Mouse (Mus musculus): ENCODE measurements around the gene Camk1d. TPM values are rescaled to one million over a fixed set of nuclear protein-coding genes. Genes with fewer than 3 reads are reported as not detected.

Gene Camk1d
- polyA plus RNA-seq, 1 experiment from 2014 or later = 10.4 TPM

- Histone ChIP-seq H3K4me2 (replicated peaks) (no peak overlapping the region), H3K36me3 (no peaks in the 10 kb centered on the region), H3K27ac (replicated peaks) (no peak overlapping the region), H3K9me3 (replicated peaks) (no peaks in the 10 kb centered on the region), H3K9ac (no peak overlapping the region), H3K4me1 (peaks cover 7% of the 10 kb centered on the region), H3K27me3 (no peaks in the 10 kb centered on the region), H3K4me3 (replicated peaks) (no peak overlapping the region)
- WGBS = 85% methylated on average over 6 of the region's 6 CpGs
- ATAC-seq (ENCODE audit: insufficient number of reproducible peaks, low FRiP score, low TSS enrichment, low read depth) = no peak
Measured at GRCm38 (mm10) chr2:5510042-5510441, 204.3 kb downstream of the Camk1d start.

GRCm38 (mm10) chr2:5499620-5500019 lies 214.7 kb downstream of the Camk1d start:
- ATAC-seq (ENCODE audit: insufficient number of reproducible peaks, low FRiP score, low TSS enrichment, low read depth) = no peak
- no peaks in the 10 kb centered on the region for H3K9me3 ChIP-seq (replicated peaks)
- H3K27me3 ChIP-seq = no peaks in the 10 kb centered on the region
- H3K4me2 ChIP-seq (replicated peaks) = no peak overlapping the region
- H3K36me3 ChIP-seq = no peaks in the 10 kb centered on the region
- no peak overlapping the region for H3K4me3 ChIP-seq (replicated peaks)
- H3K9ac ChIP-seq = no peak overlapping the region
- no peak overlapping the region for H3K27ac ChIP-seq (replicated peaks)
- 55% methylated on average over 4 of the region's 4 CpGs for WGBS
- no peaks in the 10 kb centered on the region for H3K4me1 ChIP-seq

- H3K36me3 ChIP-seq = no peaks in the 10 kb centered on the region
- H3K9me3 ChIP-seq (replicated peaks) = no peaks in the 10 kb centered on the region
- no peaks in the 10 kb centered on the region for H3K27me3 ChIP-seq
- no peak overlapping the region for H3K4me3 ChIP-seq (replicated peaks)
- no peaks in the 10 kb centered on the region for H3K4me1 ChIP-seq
- no peak overlapping the region for H3K4me2 ChIP-seq (replicated peaks)
- no peak for ATAC-seq (ENCODE audit: insufficient number of reproducible peaks, low FRiP score, low TSS enrichment, low read depth)
- 65% methylated on average over 5 of the region's 5 CpGs for WGBS
- no peak overlapping the region for H3K9ac ChIP-seq
- no peak overlapping the region for H3K27ac ChIP-seq (replicated peaks)
Measured at GRCm38 (mm10) chr2:5489916-5490315, 224.4 kb downstream of the Camk1d start.

GRCm38 (mm10) chr2:5487344-5487743 lies 227.0 kb downstream of the Camk1d start:
- H3K27me3 ChIP-seq = no peaks in the 10 kb centered on the region
- H3K9ac ChIP-seq = no peak overlapping the region
- no peaks in the 10 kb centered on the region for H3K9me3 ChIP-seq (replicated peaks)
- no peak overlapping the region for H3K4me2 ChIP-seq (replicated peaks)
- no peak for ATAC-seq (ENCODE audit: insufficient number of reproducible peaks, low FRiP score, low TSS enrichment, low read depth)
- 77% methylated on average over 3 of the region's 3 CpGs for WGBS
- no peak overlapping the region for H3K27ac ChIP-seq (replicated peaks)
- H3K36me3 ChIP-seq = no peaks in the 10 kb centered on the region
- no peaks in the 10 kb centered on the region for H3K4me1 ChIP-seq
- H3K4me3 ChIP-seq (replicated peaks) = no peak overlapping the region

GRCm38 (mm10) chr2:5486663-5487062 lies 227.7 kb downstream of the Camk1d start:
- no peak overlapping the region for H3K4me2 ChIP-seq (replicated peaks)
- H3K36me3 ChIP-seq = no peaks in the 10 kb centered on the region
- no peak overlapping the region for H3K4me3 ChIP-seq (replicated peaks)
- H3K9me3 ChIP-seq (replicated peaks) = no peaks in the 10 kb centered on the region
- H3K9ac ChIP-seq = no peak overlapping the region
- ATAC-seq (ENCODE audit: insufficient number of reproducible peaks, low FRiP score, low TSS enrichment, low read depth) = no peak
- no peak overlapping the region for H3K27ac ChIP-seq (replicated peaks)
- H3K4me1 ChIP-seq = no peaks in the 10 kb centered on the region
- H3K27me3 ChIP-seq = no peaks in the 10 kb centered on the region
- 86% methylated on average over 7 of the region's 7 CpGs for WGBS

GRCm38 (mm10) chr2:5485786-5486185 lies 228.5 kb downstream of the Camk1d start:
- 88% methylated on average over 6 of the region's 6 CpGs for WGBS
- Histone ChIP-seq H3K9ac (no peak overlapping the region), H3K27me3 (no peaks in the 10 kb centered on the region), H3K36me3 (no peaks in the 10 kb centered on the region), H3K27ac (replicated peaks) (no peak overlapping the region), H3K4me2 (replicated peaks) (no peak overlapping the region), H3K4me3 (replicated peaks) (no peak overlapping the region), H3K4me1 (no peaks in the 10 kb centered on the region), H3K9me3 (replicated peaks) (no peaks in the 10 kb centered on the region)
- no peak for ATAC-seq (ENCODE audit: insufficient number of reproducible peaks, low FRiP score, low TSS enrichment, low read depth)

- no peak for ATAC-seq (ENCODE audit: insufficient number of reproducible peaks, low FRiP score, low TSS enrichment, low read depth)
- Histone ChIP-seq H3K27me3 (no peaks in the 10 kb centered on the region), H3K4me2 (replicated peaks) (no peak overlapping the region), H3K9ac (no peak overlapping the region), H3K36me3 (no peaks in the 10 kb centered on the region), H3K4me3 (replicated peaks) (no peak overlapping the region), H3K27ac (replicated peaks) (no peak overlapping the region), H3K4me1 (no peaks in the 10 kb centered on the region), H3K9me3 (replicated peaks) (no peaks in the 10 kb centered on the region)
- 83% methylated on average over 3 of the region's 3 CpGs for WGBS
Measured at GRCm38 (mm10) chr2:5479886-5480285, 234.4 kb downstream of the Camk1d start.

- Histone ChIP-seq H3K9me3 (replicated peaks) (no peaks in the 10 kb centered on the region), H3K4me2 (replicated peaks) (no peak overlapping the region), H3K9ac (no peak overlapping the region), H3K36me3 (no peaks in the 10 kb centered on the region), H3K27ac (replicated peaks) (no peak overlapping the region), H3K27me3 (no peaks in the 10 kb centered on the region), H3K4me3 (replicated peaks) (no peak overlapping the region), H3K4me1 (no peaks in the 10 kb centered on the region)
- 82% methylated on average over 5 of the region's 5 CpGs for WGBS
- ATAC-seq (ENCODE audit: insufficient number of reproducible peaks, low FRiP score, low TSS enrichment, low read depth) = no peak
Measured at GRCm38 (mm10) chr2:5478709-5479108, 235.6 kb downstream of the Camk1d start.

GRCm38 (mm10) chr2:5478256-5478655 lies 236.1 kb downstream of the Camk1d start:
- no peaks in the 10 kb centered on the region for H3K27me3 ChIP-seq
- H3K9ac ChIP-seq = no peak overlapping the region
- no peaks in the 10 kb centered on the region for H3K4me1 ChIP-seq
- H3K27ac ChIP-seq (replicated peaks) = no peak overlapping the region
- H3K4me2 ChIP-seq (replicated peaks) = no peak overlapping the region
- ATAC-seq (ENCODE audit: insufficient number of reproducible peaks, low FRiP score, low TSS enrichment, low read depth) = no peak
- no peaks in the 10 kb centered on the region for H3K9me3 ChIP-seq (replicated peaks)
- no peak overlapping the region for H3K4me3 ChIP-seq (replicated peaks)
- WGBS = 97% methylated on average over 4 of the region's 4 CpGs
- H3K36me3 ChIP-seq = no peaks in the 10 kb centered on the region

GRCm38 (mm10) chr2:5477525-5477924 lies 236.8 kb downstream of the Camk1d start:
- no peak overlapping the region for H3K4me3 ChIP-seq (replicated peaks)
- no peak overlapping the region for H3K4me2 ChIP-seq (replicated peaks)
- H3K4me1 ChIP-seq = no peaks in the 10 kb centered on the region
- no peak overlapping the region for H3K9ac ChIP-seq
- ATAC-seq (ENCODE audit: insufficient number of reproducible peaks, low FRiP score, low TSS enrichment, low read depth) = no peak; the same call in 1 of the 2 replicates
- no peak overlapping the region for H3K27ac ChIP-seq (replicated peaks)
- H3K9me3 ChIP-seq (replicated peaks) = no peaks in the 10 kb centered on the region
- no peaks in the 10 kb centered on the region for H3K36me3 ChIP-seq
- no peaks in the 10 kb centered on the region for H3K27me3 ChIP-seq
- 61% methylated on average over 1 of the region's 1 CpGs for WGBS

GRCm38 (mm10) chr2:5469366-5469941 lies 244.9 kb downstream of the Camk1d start:
- Histone ChIP-seq H3K4me1 (peaks cover 3% of the 10 kb centered on the region; the same call in 1 of the 2 replicates), H3K9ac (no peak overlapping the region), H3K36me3 (no peaks in the 10 kb centered on the region), H3K27ac (replicated peaks) (no peak overlapping the region), H3K4me3 (replicated peaks) (no peak overlapping the region), H3K9me3 (replicated peaks) (no peaks in the 10 kb centered on the region), H3K4me2 (replicated peaks) (no peak overlapping the region), H3K27me3 (no peaks in the 10 kb centered on the region)
- ATAC-seq (ENCODE audit: insufficient number of reproducible peaks, low FRiP score, low TSS enrichment, low read depth) = no peak
- 75% methylated on average over 4 of the region's 4 CpGs for WGBS

GRCm38 (mm10) chr2:5467537-5467936 lies 246.8 kb downstream of the Camk1d start:
- H3K27me3 ChIP-seq = no peaks in the 10 kb centered on the region
- no peaks in the 10 kb centered on the region for H3K9me3 ChIP-seq (replicated peaks)
- H3K4me2 ChIP-seq (replicated peaks) = no peak overlapping the region
- no peaks in the 10 kb centered on the region for H3K36me3 ChIP-seq
- WGBS = 44% methylated on average over 2 of the region's 2 CpGs
- H3K27ac ChIP-seq (replicated peaks) = no peak overlapping the region
- H3K4me1 ChIP-seq = peaks cover 3% of the 10 kb centered on the region; the same call in 1 of the 2 replicates
- no peak overlapping the region for H3K4me3 ChIP-seq (replicated peaks)
- no peak for ATAC-seq (ENCODE audit: insufficient number of reproducible peaks, low FRiP score, low TSS enrichment, low read depth)
- H3K9ac ChIP-seq = no peak overlapping the region
